Mouse (Mus musculus) G1E (cell line): ENCODE data around the gene Rngtt. TPM values are rescaled to one million over a fixed set of nuclear protein-coding genes. Genes with fewer than 3 reads are reported as not detected.

Experiments used
- ATAC-seq: 2 replicates; pipeline ENCODE4 v1.8.0; 2016; ENCODE audit warnings: mild to moderate bottlenecking; ENCODE audit not compliant: insufficient number of reproducible peaks, poor library complexity, low FRiP score, severe bottlenecking; ENCODE audit errors: extremely low read depth
- DNase-seq: peaks from one replicate; pipeline ENCODE4 v3.0.0; 2012; ENCODE audit warnings: low spot score
- H3K27me3 ChIP-seq: 2 replicates; pipeline ENCODE4 v1.6.1; 2012; ENCODE audit warnings: mild to moderate bottlenecking, low read length, inconsistent platforms; ENCODE audit not compliant: insufficient read depth
- H3K36me3 ChIP-seq: replicated peaks from 2 replicates; pipeline ENCODE3; 2012; ENCODE audit warnings: mild to moderate bottlenecking, inconsistent platforms
- H3K4me1 ChIP-seq: 2 replicates; pipeline ENCODE4 v1.6.1; 2012; ENCODE audit warnings: low read depth, low read length, inconsistent platforms, mixed read lengths; ENCODE audit not compliant: insufficient read depth
- H3K4me3 ChIP-seq: 2 replicates; pipeline ENCODE4 v1.5.1; 2012; ENCODE audit warnings: low read depth, mild to moderate bottlenecking, inconsistent platforms, low read length, moderate library complexity, mixed read lengths
- H3K9me3 ChIP-seq: replicated peaks from 2 replicates; pipeline ENCODE4 v1.6.1; 2012; ENCODE audit warnings: inconsistent platforms
- CTCF ChIP-seq: IDR thresholded peaks from 2 replicates; pipeline ENCODE4 v1.5.1; 2012; ENCODE audit warnings: low read depth, low read length, inconsistent platforms, mixed read lengths
- GATA1 ChIP-seq: IDR thresholded peaks from 2 replicates; pipeline ENCODE4 v1.6.1; 2012; ENCODE audit warnings: borderline replicate concordance, low read length, inconsistent platforms, mixed read lengths
- GATA2 ChIP-seq: IDR thresholded peaks from 2 replicates; pipeline ENCODE4 v1.6.1; 2012; ENCODE audit warnings: low read depth, low read length, inconsistent platforms, borderline replicate concordance
- POLR2AphosphoS5 ChIP-seq: IDR thresholded peaks from 2 replicates; pipeline ENCODE4 v1.6.1; 2012; ENCODE audit warnings: low read depth, low read length, inconsistent platforms; ENCODE audit not compliant: insufficient replicate concordance
- TAL1 ChIP-seq: conservative IDR thresholded peaks from 2 replicates; pipeline ENCODE4 v1.6.1; 2012; ENCODE audit warnings: low read depth, low read length, inconsistent platforms, mixed read lengths
- polyA plus RNA-seq: library from polyadenylated mRNA; stranded (reverse); fragments of >175 nt; gene quantifications from 2 replicates; pipeline ENCODE4 v1.2.3, GENCODE M21; 2012
- total RNA-seq, 2 experiments: library from RNA; stranded (forward) in 1 of 2; stranded (reverse) in 1 of 2; fragments of 200-1000 nt in 1 of 2; fragments of >200 nt in 1 of 2; fragmentation: Nextera tagmentation in 1 of 2; gene quantifications; 2 replicates each; pipeline ENCODE4 v1.2.3; 2014 to 2017

Rngtt gene
- total and polyA plus RNA-seq, 3 experiments: 5.6 to 46.2 (median 35.7) TPM

- H3K36me3 ChIP-seq: no peaks in the 10 kb centered on the region
- H3K4me1 ChIP-seq: no peaks in the 10 kb centered on the region
- TF ChIP-seq GATA1 (no peak), GATA2 (no peak), POLR2AphosphoS5 (no peak), TAL1 (no peak)
- no peak for DNase-seq
- no peaks in the 10 kb centered on the region for H3K9me3 ChIP-seq
- no peak for ATAC-seq
- peaks cover 7% of the 10 kb centered on the region for H3K27me3 ChIP-seq
- H3K4me3 ChIP-seq: no peak overlapping the region
Observed at GRCm38 (mm10) chr4:33544755-33545576, 234.9 kb downstream of the Rngtt start.

DNA sequence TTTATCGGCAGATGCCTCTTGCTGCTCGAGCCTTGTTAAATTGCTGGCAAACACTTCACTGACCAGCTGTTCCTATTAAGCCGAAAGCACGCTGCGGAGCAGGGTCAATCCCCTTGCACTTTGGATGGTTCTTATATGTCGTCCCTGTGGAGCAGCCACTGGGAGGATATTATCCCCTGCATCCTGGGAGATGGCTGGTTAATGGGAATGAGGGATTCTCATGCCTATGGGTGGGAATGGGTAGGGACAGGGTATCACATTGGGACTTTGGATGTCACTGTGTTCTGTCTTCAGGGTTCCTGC lies 235.4 kb downstream of the Rngtt start:
- TF ChIP-seq GATA2 (no peak), CTCF (no peak), GATA1 (no peak), POLR2AphosphoS5 (no peak), TAL1 (no peak)
- H3K36me3 ChIP-seq: no peaks in the 10 kb centered on the region
- no peak overlapping the region for H3K4me3 ChIP-seq
- no peaks in the 10 kb centered on the region for H3K4me1 ChIP-seq
- H3K27me3 ChIP-seq: peaks cover 7% of the 10 kb centered on the region
- no peaks in the 10 kb centered on the region for H3K9me3 ChIP-seq
- no peak for DNase-seq
- no peak for ATAC-seq

- no peak for ATAC-seq
- Histone ChIP-seq H3K9me3 (no peaks in the 10 kb centered on the region), H3K27me3 (peaks cover 7% of the 10 kb centered on the region), H3K4me1 (no peaks in the 10 kb centered on the region), H3K4me3 (no peak overlapping the region), H3K36me3 (no peaks in the 10 kb centered on the region)
- no peak for DNase-seq
- TF ChIP-seq CTCF: no peak
- TF ChIP-seq GATA2: no peak
- TF ChIP-seq GATA1: no peak
- no peak for TF ChIP-seq TAL1
- TF ChIP-seq POLR2AphosphoS5: no peak
Observed at GRCm38 (mm10) chr4:33546278-33546677, 236.2 kb downstream of the Rngtt start.

- no peak for ATAC-seq
- Histone ChIP-seq H3K4me3 (no peak overlapping the region), H3K36me3 (no peaks in the 10 kb centered on the region), H3K27me3 (peaks cover 7% of the 10 kb centered on the region), H3K9me3 (no peaks in the 10 kb centered on the region), H3K4me1 (no peaks in the 10 kb centered on the region)
- TF ChIP-seq GATA2 (no peak), GATA1 (no peak), TAL1 (no peak), POLR2AphosphoS5 (no peak)
- DNase-seq: no peak
Observed at GRCm38 (mm10) chr4:33547315-33547929, 237.3 kb downstream of the Rngtt start.

GRCm38 (mm10) chr4:33549606-33550005 lies 239.5 kb downstream of the Rngtt start:
- H3K36me3 ChIP-seq: no peaks in the 10 kb centered on the region
- ATAC-seq (no peak), DNase-seq (no peak)
- no peak overlapping the region for H3K4me3 ChIP-seq
- H3K27me3 ChIP-seq: peaks cover 7% of the 10 kb centered on the region
- H3K4me1 ChIP-seq: no peaks in the 10 kb centered on the region
- TF ChIP-seq CTCF (no peak), TAL1 (no peak), POLR2AphosphoS5 (no peak), GATA1 (no peak), GATA2 (no peak)
- no peaks in the 10 kb centered on the region for H3K9me3 ChIP-seq

Other genes starting within 250 kb of the Rngtt start
- gene Gabrr2, start 247.3 kb upstream of the Rngtt start, total RNA-seq (2014; fragmentation: Nextera tagmentation): 1.5 TPM in 1 of 2 replicates, not detected in the other
- 0.22 TPM in 1 of 2 replicates, not detected in the other for gene Gabrr2, start 247.3 kb upstream of the Rngtt start, total RNA-seq (2017)
- gene Gabrr2, start 247.3 kb upstream of the Rngtt start, polyA plus RNA-seq: not detected in 2 replicates
- gene Gabrr1, start 177.8 kb upstream of the Rngtt start, total RNA-seq (2014; fragmentation: Nextera tagmentation): not detected in 2 replicates
- 0.05 TPM in 1 of 2 replicates, not detected in the other for gene Gabrr1, start 177.8 kb upstream of the Rngtt start, total RNA-seq (2017)
- gene Gabrr1, start 177.8 kb upstream of the Rngtt start, polyA plus RNA-seq: not detected in 2 replicates
- not detected in 2 replicates for gene Pm20d2, start 120.6 kb upstream of the Rngtt start, total RNA-seq (2014; fragmentation: Nextera tagmentation)
- gene Pm20d2, start 120.6 kb upstream of the Rngtt start, total RNA-seq (2017): not detected in 2 replicates
- not detected in 2 replicates for gene Pm20d2, start 120.6 kb upstream of the Rngtt start, polyA plus RNA-seq
- not detected in 2 replicates for gene Srsf12, start 101.3 kb upstream of the Rngtt start, total RNA-seq (2014; fragmentation: Nextera tagmentation)
- 0.05 TPM in 1 of 2 replicates, not detected in the other for gene Srsf12, start 101.3 kb upstream of the Rngtt start, total RNA-seq (2017)
- gene Srsf12, start 101.3 kb upstream of the Rngtt start, polyA plus RNA-seq: not detected in 2 replicates
- gene Pnrc1, start 20.1 kb upstream of the Rngtt start, total RNA-seq (2014; fragmentation: Nextera tagmentation): 160 and 191 TPM in 2 replicates
- 77.3 and 97.7 TPM in 2 replicates for gene Pnrc1, start 20.1 kb upstream of the Rngtt start, total RNA-seq (2017)
- gene Pnrc1, start 20.1 kb upstream of the Rngtt start, polyA plus RNA-seq: 93.8 and 111 TPM in 2 replicates